Mouse (Mus musculus) kidney, adult 8-10 months (tissue): ENCODE data around the gene Tex11.
"Not testable (repeated sequence)": the region's sequence is repeated elsewhere in the genome, so short reads cannot be mapped to it uniquely, and the experiment has no call there.

Experiments used
- DNase-seq, 2 experiments: peaks; one replicate each; pipeline ENCODE4 v3.0.0; 2022

Gene Tex11

DNA sequence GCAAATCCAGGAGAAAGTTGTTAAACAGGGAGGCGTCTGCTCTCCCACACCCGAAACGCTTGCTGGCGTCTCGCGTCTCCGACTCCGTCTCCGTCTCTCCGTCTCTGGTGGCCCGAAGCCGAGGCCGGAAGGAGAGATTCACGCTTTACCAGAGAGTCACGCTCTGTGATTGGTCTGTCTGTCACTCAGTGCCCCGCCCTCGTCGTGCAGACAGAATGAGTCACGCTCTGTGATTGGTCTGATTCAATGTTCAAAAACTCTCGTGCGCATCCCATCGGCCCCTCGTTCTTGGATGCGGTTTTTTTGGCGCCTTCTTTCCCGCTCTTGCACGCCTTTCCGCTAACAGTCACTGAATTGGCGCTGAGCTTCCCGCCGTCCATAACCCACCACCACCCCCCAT, at the start of gene Tex11:
Gene Tex11 (minus strand): TSS at position 127 of the 400 bp plus-strand sequence.
- no peak for DNase-seq

GRCm38 (mm10) chrX:101085920-101086319, 26.5 kb upstream of the Tex11 start, which contains the start of gene Slc7a3:
Gene Slc7a3, minus strand, starts transcription at chrX:101086020.
- no peak for DNase-seq

- not testable (repeated sequence) for DNase-seq
Measured at GRCm38 (mm10) chrX:101085211-101085610, 25.7 kb upstream of the Tex11 start.

GRCm38 (mm10) chrX:101084192-101084591, 24.7 kb upstream of the Tex11 start:
- no peak for DNase-seq

DNA sequence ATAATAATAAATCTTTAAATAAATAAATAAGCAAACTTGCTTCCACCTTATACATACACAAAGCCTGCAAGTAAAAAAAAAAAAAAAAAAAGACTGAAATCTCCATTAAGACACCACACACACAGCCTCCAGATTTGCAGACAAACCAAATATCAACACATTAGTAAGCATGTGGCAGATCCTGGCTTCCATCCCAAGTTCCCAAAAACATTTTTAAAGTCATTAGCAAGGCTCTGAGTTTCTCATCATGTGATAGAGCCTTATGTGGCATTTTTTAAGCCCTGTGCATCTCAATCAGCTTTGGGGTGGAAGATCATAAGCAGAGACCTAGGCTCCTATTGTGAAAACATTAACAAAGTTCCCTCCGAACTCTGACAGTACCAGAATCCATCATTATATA, 5.8 kb upstream of the Tex11 start:
- DNase-seq: no peak

DNA sequence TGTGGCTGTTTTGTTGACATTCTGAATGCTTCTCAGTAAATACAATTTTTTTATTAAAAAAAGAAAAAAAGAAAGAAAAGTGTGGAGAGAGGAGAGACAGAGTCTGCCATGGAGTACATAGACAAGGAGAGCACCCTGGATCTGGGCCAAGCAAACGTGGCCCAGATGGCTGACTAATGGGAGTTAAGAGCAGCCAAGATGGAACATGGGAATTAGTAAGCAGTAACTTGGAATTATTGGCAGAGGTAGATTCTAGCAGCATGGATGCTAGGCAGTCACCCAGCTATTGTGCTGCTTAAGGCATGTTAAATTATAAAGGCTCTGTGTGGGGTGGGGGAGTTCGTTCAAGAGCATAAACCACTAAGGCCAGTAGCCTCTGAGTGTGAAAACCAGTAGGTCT, 4.0 kb upstream of the Tex11 start:
- DNase-seq: no peak

DNA sequence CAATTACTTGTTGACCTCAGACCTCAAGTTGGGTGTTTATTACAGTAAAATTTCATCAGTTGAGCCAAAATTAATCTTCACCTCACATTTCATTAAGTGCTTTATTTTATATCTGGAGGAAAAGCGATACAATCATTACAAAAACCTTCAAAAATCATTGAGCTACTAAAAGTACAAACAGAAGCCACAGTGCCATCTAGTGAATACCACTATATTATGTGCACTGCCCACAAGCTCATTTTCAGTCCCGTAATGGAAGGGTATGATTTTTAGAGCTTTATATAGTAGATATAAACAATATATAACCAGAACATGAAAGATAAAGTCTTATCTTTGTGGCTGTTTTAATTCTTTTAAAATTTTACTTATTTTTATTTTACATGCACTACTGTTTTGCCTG, 115.8 kb downstream of the Tex11 start:
- DNase-seq: no peak

DNA sequence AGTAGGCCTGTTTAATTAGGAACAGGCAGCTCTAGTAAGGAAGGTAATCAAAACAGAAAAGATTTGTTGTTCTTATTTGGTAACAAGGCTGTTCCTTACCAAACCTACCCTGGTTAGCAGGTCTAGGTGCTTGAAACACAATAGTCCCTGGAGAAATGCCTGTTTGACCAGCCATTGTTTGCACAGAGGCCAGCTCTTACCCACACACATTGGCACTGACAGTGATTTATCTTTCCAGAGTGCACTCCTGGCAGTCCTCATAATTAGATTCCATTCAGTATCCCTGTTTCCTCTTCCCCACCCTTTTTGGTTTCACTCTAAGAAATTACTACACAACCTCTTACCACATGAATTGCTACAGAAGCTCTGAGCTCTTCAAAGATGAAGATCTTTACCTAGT, 220.3 kb downstream of the Tex11 start:
- no peak for DNase-seq

DNA sequence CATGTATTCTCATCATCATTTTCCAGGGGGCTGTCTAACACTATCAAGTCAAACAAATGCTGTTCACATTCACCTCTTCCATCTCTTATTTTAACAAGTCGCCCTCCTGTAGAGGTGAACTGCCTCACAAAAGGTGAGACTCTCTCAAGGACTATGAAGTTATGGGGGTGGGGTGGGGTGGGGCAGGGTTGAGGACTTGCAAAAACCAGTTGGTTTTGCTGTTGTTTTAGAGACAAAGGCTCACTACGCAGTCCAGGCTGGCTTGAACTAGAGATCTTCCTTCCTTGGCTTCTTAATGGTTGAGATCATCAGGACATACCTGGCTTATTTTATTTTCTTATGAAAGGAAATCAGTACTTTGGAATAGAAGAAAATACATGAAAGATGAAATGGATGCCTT, 226.7 kb downstream of the Tex11 start:
- no peak for DNase-seq

DNA sequence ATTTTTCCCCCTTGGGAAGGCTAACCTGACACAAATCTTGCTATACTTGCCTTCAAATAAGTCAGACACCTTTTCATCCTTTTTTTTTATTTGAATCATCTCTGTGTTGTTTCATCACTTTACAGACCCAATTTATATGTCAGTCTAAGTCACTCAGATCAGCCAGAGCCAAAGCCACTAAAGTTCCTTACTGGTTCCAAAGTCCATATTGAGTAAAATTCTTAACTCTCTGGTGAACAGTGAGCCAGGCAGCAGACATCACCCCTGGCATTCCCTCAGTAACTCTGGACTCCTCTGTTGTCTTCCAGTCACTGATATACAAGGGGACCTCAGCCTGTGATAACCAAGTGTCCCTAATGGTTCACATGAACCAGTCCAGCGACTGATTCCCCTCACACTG, 233.9 kb downstream of the Tex11 start:
- DNase-seq: no peak

GRCm38 (mm10) chrX:100821149-100821548, 238.3 kb downstream of the Tex11 start:
- DNase-seq: no peak

DNA sequence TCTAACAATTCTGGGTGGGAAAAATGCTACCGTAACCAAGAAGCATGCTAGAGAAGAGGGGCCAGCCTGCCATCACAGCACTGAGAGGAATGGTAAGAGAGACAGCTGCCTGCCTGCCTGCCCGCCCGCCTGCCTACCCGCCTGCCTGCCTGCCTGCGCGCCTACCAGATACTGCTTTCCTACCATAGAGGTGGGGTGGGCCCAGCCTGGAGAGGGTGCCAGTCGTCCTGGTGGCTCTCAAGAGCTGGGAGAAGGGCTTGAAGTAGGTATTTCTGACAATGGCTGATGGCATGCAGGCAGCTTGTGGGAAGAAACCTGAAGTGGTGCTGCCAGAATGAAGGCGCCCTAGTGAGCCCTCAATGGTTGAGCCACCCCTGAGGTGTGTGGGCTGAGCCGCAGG, 240.8 kb downstream of the Tex11 start:
- DNase-seq: no peak

GRCm38 (mm10) chrX:100815766-100816165, 243.7 kb downstream of the Tex11 start:
- DNase-seq: no peak

DNA sequence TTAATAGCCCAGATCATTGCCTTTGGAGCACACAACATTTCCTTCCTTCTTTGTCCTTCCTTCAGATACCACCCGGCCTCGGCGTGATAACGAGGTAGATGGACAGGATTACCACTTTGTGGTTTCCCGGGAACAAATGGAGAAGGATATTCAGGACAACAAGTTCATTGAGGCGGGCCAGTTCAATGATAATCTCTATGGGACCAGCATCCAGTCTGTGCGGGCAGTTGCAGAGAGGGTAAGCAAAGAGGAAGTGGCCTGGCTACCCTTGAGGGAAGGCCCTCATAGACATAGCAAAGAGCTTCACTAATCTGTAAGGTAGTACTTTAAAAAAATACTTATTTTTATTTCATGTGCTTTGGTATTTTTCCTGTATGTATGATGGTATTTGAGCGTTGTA, 245.3 kb downstream of the Tex11 start:
- no peak for DNase-seq

DNA sequence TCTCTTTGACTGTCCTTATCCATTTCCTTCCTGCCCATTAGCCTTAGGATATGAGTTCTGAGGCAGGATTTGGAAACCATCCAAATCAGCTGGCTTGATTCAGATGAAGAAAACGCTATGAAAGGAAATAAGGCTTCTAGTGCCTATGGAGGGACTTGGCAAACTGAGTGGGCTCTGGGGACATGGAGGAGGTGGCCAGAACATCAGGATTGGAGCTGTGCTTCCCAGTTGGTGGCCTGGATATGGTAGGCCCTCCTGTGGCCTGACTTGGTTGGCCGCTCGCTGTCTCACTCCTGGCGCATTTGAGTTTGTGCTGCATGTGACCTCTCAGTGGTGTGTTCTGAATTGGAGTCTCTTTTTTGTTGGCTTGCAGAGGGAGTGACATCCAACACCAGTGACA, 248.3 kb downstream of the Tex11 start:
- DNase-seq: no peak

DNA sequence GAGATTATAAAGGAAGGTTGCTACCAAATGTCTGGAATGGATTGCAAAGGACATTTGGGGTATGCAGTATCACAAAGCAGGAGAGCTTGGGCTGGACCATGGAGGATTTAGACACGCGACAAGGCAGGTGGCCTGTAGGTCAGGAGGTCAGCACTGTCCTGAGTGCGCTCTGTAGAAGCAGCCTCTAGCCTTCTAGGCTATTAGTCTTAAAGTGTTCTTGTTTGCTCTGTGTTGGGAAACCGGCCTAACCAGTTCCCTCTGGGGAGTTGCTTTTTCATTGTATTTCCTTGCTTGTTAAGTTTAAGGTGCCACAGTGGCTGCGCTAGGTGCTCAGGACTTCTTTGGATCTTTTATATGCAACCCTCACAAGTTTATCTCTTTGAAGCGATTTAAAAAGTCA, 257.4 kb downstream of the Tex11 start:
- DNase-seq: peak; percentile 9 to 50

- no peak for DNase-seq
Measured at GRCm38 (mm10) chrX:100800643-100801042, 258.8 kb downstream of the Tex11 start.

- DNase-seq: no peak
Measured at GRCm38 (mm10) chrX:100797851-100798527, 261.5 kb downstream of the Tex11 start.

- DNase-seq: no peak
Measured at GRCm38 (mm10) chrX:100797370-100797769, 262.1 kb downstream of the Tex11 start.

DNA sequence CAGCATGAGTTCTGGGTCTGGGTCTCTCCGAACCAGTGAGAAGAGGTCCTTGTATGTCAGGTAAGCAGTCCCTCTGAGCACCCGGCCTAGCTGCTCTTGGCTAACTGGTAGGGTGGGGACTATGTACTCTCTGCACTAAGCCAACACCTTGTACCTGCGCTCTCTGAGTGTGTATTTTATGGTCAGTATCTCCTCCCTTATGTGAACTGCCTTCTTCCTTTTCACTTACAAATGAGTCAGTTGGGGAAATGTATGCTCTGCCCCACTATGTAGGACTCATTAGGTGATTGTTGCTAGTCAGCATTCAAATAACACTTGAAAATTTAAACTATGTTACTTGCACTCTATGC, 262.8 kb downstream of the Tex11 start:
- no peak for DNase-seq

- DNase-seq: no peak
Measured at GRCm38 (mm10) chrX:100796041-100796740, 263.3 kb downstream of the Tex11 start.

GRCm38 (mm10) chrX:100789322-100789721, 270.1 kb downstream of the Tex11 start:
- no peak for DNase-seq
